Mouse (Mus musculus): Measurements from ENCODE around the gene Zfp940. TPM values are rescaled to one million over a fixed set of nuclear protein-coding genes. Genes with fewer than 3 reads are reported as not detected.

Gene Zfp940
- polyA plus RNA-seq, 1 experiment = 0.57 TPM

DNA sequence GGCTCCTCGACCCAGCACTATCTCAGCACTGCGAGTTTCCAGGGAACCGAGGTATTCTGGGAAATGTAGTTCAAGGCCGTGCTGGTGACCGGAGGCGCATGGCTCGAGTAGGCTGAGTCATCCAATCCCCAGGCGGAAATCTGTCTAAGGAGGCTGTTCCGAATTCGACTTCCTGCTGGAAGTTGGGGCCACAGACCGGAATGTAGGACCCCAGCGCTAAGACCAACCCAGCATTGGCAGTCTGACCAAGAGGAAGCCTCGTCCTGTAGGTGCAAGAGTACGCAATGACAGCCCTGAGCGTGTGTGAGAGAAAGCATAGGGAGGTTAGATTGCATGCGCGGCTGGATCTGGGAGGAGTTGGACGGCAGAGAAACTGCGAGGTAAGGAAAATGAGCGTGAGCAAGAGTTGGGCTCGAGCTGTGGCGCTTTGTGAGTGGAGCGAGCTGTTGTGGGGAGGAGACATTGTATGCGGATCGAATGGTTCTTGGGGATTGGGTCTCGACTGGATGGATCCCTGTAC is 37.5 kb downstream of the Zfp940 start, which contains the start of gene Zfp790:
TSS of gene Zfp790 (plus strand) at position 205 of the 520 bp plus-strand sequence.
- WGBS = under 1% methylated on average over 26 of the region's 26 CpGs
- Histone ChIP-seq H3K4me3 (replicated peaks; ENCODE audit: extremely low read depth, low read depth, low read length) (peak within 1 kb of the TSS; percentile 80), H3K4me1 (ENCODE audit: control insufficient read depth, insufficient read depth, low read length) (peaks cover 11% of the 10 kb centered on the region)
- TF ChIP-seq CTCF (IDR thresholded peaks at IDR 0.05; ENCODE audit: insufficient read depth, low read length) (no peak), POLR2A (IDR thresholded peaks at IDR 0.05; ENCODE audit: borderline replicate concordance, extremely low read depth, low read depth, low read length) (peak; percentile 87; the same call in 1 of the 2 replicates)
- peak; percentile 76 for DNase-seq

DNA sequence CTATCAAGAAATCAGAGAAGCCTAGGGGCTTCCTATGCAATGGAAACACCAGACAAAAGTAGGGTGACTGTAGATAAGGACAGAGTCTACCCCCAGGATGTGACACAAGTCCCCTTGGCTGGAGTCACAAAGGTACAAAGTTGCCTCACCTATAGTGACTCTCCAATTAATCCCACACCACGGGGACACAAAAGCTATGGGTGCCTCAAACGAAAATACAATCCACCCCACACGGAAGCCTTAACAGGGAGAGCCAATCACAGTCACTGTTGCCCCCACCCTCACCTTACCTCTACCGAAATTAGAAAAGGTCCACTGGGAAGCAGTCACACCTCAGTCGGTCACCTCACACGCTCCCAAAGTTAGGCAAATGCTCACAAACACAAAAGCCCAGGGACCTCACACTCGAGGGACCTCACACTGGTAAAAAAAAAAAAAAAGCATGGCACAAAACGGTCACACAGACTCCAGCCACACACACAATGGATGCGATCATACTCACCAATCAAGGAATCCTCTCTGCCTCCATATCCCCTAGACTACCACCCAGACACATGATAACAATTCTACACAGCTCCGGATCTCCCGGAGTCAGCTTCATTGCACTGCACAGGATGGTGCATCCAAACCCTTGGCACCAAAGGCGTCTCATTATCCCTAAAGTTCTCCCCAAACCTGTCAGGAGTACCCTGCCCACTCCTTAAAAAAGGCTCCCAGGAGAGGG is 38.2 kb downstream of the Zfp940 start:
- no peak for DNase-seq
- H3K4me3 ChIP-seq (replicated peaks; ENCODE audit: extremely low read depth, low read depth, low read length) = peak overlapping the region; percentile 58
- WGBS = 3% methylated on average over 12 of the region's 12 CpGs
- TF ChIP-seq CTCF (IDR thresholded peaks at IDR 0.05; ENCODE audit: insufficient read depth, low read length) (no peak), POLR2A (IDR thresholded peaks at IDR 0.05; ENCODE audit: borderline replicate concordance, extremely low read depth, low read depth, low read length) (no peak)
- peaks cover 11% of the 10 kb centered on the region for H3K4me1 ChIP-seq (ENCODE audit: control insufficient read depth, insufficient read depth, low read length)

DNA sequence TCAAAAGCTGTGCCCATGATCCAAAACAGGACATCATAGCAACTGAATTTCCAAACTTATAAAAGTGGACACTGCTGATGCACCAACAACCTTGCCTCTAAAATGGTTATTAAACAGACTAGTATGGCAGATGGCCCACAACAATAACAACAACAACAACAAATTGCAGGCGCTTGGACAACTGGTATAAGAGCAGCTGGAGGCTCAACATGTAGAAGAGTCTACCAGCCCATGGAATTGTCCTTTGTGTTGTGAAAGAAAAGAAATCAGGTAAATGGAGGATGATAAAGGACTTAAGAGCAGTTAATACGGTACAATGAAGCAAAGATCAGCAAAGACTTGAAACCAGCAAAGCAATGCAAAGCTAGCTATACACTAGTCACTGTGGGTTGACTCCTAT is 39.1 kb downstream of the Zfp940 start:
- no peak overlapping the region for H3K4me3 ChIP-seq (replicated peaks; ENCODE audit: extremely low read depth, low read depth, low read length)
- H3K4me1 ChIP-seq (ENCODE audit: control insufficient read depth, insufficient read depth, low read length) = peaks cover 11% of the 10 kb centered on the region
- TF ChIP-seq POLR2A (IDR thresholded peaks at IDR 0.05; ENCODE audit: borderline replicate concordance, extremely low read depth, low read depth, low read length) = no peak
- WGBS = 94% methylated on average over 2 of the region's 2 CpGs
- no peak for DNase-seq

DNA sequence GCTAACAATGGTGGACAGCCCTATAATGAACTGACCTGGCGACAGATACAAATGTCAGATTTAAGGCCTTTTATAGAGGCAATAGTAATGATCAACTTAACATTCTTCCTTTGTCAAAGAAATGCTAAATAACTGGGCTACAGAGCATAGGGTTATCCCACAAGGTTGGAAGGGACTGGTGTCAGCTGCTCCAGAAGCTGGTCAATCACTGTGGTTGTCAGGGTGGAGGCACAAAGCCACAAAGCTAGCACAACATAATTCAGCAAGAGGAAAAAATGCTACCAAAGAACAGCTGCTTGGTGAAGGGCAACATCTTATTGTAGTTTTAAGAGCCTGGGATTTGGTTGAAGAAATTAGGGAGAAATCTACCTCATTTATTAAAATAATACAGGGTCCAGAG is 41.2 kb downstream of the Zfp940 start:
- WGBS = 98% methylated on average over 1 of the region's 1 CpGs
- DNase-seq = no peak
- peaks cover 6% of the 10 kb centered on the region for H3K4me1 ChIP-seq (ENCODE audit: control insufficient read depth, insufficient read depth, low read length)
- TF ChIP-seq POLR2A (IDR thresholded peaks at IDR 0.05; ENCODE audit: borderline replicate concordance, extremely low read depth, low read depth, low read length) (no peak), CTCF (IDR thresholded peaks at IDR 0.05; ENCODE audit: insufficient read depth, low read length) (no peak)
- H3K4me3 ChIP-seq (replicated peaks; ENCODE audit: extremely low read depth, low read depth, low read length) = no peak overlapping the region

DNA sequence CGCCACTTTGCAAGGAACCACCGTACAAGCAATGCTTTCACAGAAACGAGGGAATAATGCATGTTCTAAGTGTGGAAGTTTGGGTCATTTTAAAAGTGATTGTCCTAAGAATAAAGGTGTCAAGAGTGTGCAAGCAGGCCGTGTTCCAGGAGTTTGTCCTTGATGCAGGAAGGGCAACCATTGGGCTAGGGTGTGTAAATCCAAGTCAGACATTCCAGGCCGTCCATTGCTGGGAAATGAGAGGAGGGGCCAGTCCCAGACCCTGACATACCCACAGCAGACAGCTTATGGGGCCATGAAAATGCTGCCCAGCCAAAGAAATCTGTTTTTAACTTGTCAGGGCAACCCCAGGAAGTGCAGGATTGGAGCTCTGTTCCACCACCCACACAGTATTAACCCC is 46.4 kb downstream of the Zfp940 start:
- no peak for DNase-seq
- Histone ChIP-seq H3K4me3 (replicated peaks; ENCODE audit: extremely low read depth, low read depth, low read length) (no peak overlapping the region), H3K4me1 (ENCODE audit: control insufficient read depth, insufficient read depth, low read length) (no peaks in the 10 kb centered on the region)
- no peak for TF ChIP-seq CTCF (IDR thresholded peaks at IDR 0.05; ENCODE audit: insufficient read depth, low read length)
- TF ChIP-seq POLR2A (IDR thresholded peaks at IDR 0.05; ENCODE audit: borderline replicate concordance, extremely low read depth, low read depth, low read length) = no peak
- 80% methylated on average over 5 of the region's 5 CpGs for WGBS

DNA sequence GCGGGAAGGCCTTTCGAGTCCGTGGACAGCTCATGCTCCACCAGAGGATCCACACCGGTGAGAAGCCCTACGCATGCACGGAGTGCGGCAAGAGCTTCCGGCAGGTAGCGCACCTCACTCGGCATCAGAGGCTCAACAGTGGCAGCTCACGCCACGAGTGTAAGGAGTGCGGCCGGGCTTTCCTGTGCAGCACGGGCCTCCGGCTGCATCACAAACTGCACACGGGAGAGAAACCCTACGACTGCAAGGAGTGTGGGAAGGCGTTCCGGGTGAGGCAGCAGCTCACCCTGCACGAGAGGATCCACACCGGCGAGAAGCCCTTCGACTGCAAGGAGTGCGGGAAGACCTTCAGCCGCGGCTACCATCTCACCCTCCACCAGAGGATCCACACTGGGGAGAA is 60.6 kb downstream of the Zfp940 start:
- TF ChIP-seq POLR2A (IDR thresholded peaks at IDR 0.05; ENCODE audit: borderline replicate concordance, extremely low read depth, low read depth, low read length) = no peak
- no peak for TF ChIP-seq CTCF (IDR thresholded peaks at IDR 0.05; ENCODE audit: insufficient read depth, low read length)
- no peak overlapping the region for H3K4me3 ChIP-seq (replicated peaks; ENCODE audit: extremely low read depth, low read depth, low read length)
- no peak for DNase-seq
- 52% methylated on average over 27 of the region's 27 CpGs for WGBS
- no peaks in the 10 kb centered on the region for H3K4me1 ChIP-seq (ENCODE audit: control insufficient read depth, insufficient read depth, low read length)

DNA sequence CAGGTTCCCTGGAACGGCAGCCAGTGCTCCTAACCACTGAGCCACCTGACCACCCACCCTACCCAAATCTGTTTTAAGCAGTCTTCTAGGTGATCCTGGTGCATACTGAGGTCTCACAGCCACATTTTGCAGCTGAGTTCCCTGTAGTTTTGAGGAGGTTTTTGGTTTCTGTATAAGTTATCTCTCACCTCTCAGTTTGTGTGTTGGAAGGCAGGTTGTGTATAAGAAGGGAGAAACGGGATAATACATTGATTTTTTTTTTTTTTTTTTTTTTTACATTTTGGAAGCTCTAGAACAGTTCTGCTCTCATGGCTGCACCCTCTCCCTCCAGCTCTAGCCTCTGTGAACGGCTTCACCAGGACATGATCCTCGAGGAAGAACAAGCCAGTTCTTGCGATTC is 67.6 kb downstream of the Zfp940 start:
- TF ChIP-seq CTCF (IDR thresholded peaks at IDR 0.05; ENCODE audit: insufficient read depth, low read length) (no peak), POLR2A (IDR thresholded peaks at IDR 0.05; ENCODE audit: borderline replicate concordance, extremely low read depth, low read depth, low read length) (no peak)
- 79% methylated on average over 5 of the region's 5 CpGs for WGBS
- no peak for DNase-seq
- Histone ChIP-seq H3K4me1 (ENCODE audit: control insufficient read depth, insufficient read depth, low read length) (no peaks in the 10 kb centered on the region), H3K4me3 (replicated peaks; ENCODE audit: extremely low read depth, low read depth, low read length) (no peak overlapping the region)

DNA sequence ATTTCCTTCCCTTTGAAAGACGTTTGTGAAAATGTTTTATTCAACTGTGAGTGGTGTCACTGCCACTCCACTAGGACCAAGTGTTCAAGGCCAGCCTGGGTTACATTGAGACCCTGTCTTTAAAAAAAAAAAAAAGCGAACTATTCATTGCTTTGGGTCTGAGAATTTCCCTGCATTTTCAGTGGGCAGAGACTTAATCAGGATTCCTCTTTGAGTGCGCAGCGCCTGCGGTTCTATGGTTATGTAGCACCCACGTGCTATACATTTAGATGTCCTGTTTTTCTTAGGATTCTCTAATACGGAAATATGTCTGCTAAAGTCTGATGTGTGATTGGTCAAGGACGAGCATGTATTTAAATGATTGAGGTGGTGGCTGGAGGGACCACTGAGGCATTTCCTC is 68.4 kb downstream of the Zfp940 start:
- Histone ChIP-seq H3K4me1 (ENCODE audit: control insufficient read depth, insufficient read depth, low read length) (no peaks in the 10 kb centered on the region), H3K4me3 (replicated peaks; ENCODE audit: extremely low read depth, low read depth, low read length) (no peak overlapping the region)
- TF ChIP-seq CTCF (IDR thresholded peaks at IDR 0.05; ENCODE audit: insufficient read depth, low read length) (no peak), POLR2A (IDR thresholded peaks at IDR 0.05; ENCODE audit: borderline replicate concordance, extremely low read depth, low read depth, low read length) (no peak)
- DNase-seq = no peak
- 56% methylated on average over 8 of the region's 8 CpGs for WGBS

DNA sequence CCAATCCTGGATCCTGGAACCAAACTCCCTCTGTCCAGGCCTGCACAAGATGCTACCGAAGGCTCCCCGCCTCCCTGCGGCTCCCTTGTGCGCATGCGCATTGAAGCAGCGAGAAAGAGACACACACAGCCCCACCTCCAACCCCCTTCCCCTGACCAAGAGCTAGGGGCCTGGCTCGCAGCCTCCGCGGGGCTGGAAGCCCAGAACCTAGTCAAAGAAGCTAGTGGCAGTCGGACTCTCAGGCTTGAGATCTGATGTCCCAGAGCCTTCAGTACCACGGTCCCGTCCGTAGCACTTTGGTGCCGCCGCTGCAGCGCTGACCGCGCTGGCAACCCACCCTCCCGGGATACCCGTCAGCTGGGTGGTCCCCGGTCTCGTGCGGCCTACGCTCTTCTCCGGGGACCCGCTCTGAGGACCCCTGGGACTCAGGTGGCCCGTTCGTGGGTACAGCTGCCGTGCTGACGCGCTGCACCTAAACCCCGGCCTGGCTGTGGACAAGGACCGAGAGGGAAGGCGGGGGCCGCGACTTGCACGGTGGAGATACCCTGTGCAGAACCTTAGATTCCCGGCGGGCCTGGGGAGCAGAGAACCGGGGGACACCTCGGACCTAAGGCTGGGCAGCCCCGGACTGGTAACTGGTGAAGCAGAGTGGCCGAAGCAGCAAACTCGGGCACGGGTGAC is 69.5 kb downstream of the Zfp940 start, which contains the start of gene Zfp30:
TSS of gene Zfp30 (plus strand) at position 128 of the 681 bp plus-strand sequence.
- WGBS = under 1% methylated on average over 45 of the region's 45 CpGs
- H3K4me3 ChIP-seq (replicated peaks; ENCODE audit: extremely low read depth, low read depth, low read length) = peak within 1 kb of the TSS; percentile 86
- H3K4me1 ChIP-seq (ENCODE audit: control insufficient read depth, insufficient read depth, low read length) = no peaks in the 10 kb centered on the region
- DNase-seq = peak; percentile 69
- TF ChIP-seq POLR2A (IDR thresholded peaks at IDR 0.05; ENCODE audit: borderline replicate concordance, extremely low read depth, low read depth, low read length) (peak; percentile 47; the same call in 1 of the 2 replicates), CTCF (IDR thresholded peaks at IDR 0.05; ENCODE audit: insufficient read depth, low read length) (no peak)

Other genes with a start within 250 kb of the Zfp940 start
- 0.19 TPM in 1 of 2 replicates, not detected in the other for gene Catsperg2, start 126.6 kb downstream of the Zfp940 start, polyA plus RNA-seq (2012; rRNA removed)
- gene Zfp84, start 85.1 kb downstream of the Zfp940 start, polyA plus RNA-seq (2012; rRNA removed) = 3.3 and 4.7 TPM in 2 replicates
- 1.8 and 2.0 TPM in 2 replicates for gene Zfp30, start 69.7 kb downstream of the Zfp940 start, polyA plus RNA-seq (2012; rRNA removed)
- gene Zfp790, start 37.6 kb downstream of the Zfp940 start, polyA plus RNA-seq (2012; rRNA removed) = 2.3 and 3.3 TPM in 2 replicates
- gene Zfp420, start 6.3 kb upstream of the Zfp940 start, polyA plus RNA-seq (2012; rRNA removed) = 1.1 and 1.8 TPM in 2 replicates
- 1.5 and 2.6 TPM in 2 replicates for gene Zfp27, start 52.9 kb upstream of the Zfp940 start, polyA plus RNA-seq (2012; rRNA removed)
- 1.1 and 1.9 TPM in 2 replicates for gene Zfp383, start 54.6 kb upstream of the Zfp940 start, polyA plus RNA-seq (2012; rRNA removed)
- gene Zfp74, start 100.4 kb upstream of the Zfp940 start, polyA plus RNA-seq (2012; rRNA removed) = 7.9 and 8.3 TPM in 2 replicates
- gene Zfp568, start 130.3 kb upstream of the Zfp940 start, polyA plus RNA-seq (2012; rRNA removed) = 5.1 and 6.1 TPM in 2 replicates
- gene Zfp14, start 197.7 kb upstream of the Zfp940 start, polyA plus RNA-seq (2012; rRNA removed) = 3.6 and 4.9 TPM in 2 replicates
- 0.31 and 1.0 TPM in 2 replicates for gene Zfp82, start 219.2 kb upstream of the Zfp940 start, polyA plus RNA-seq (2012; rRNA removed)
- gene Gm26920, start 236.7 kb upstream of the Zfp940 start, polyA plus RNA-seq (2012; rRNA removed) = not detected in 2 replicates
- gene Zfp566, start 236.9 kb upstream of the Zfp940 start, polyA plus RNA-seq (2012; rRNA removed) = 1.1 and 1.2 TPM in 2 replicates
- 11.4 and 17.6 TPM in 2 replicates for gene Zfp260, start 241.1 kb upstream of the Zfp940 start, polyA plus RNA-seq (2012; rRNA removed)

Measured in lung, adult 2 months (tissue).